Comparison of ENCODE assay signal across 8 mouse cellular contexts in genomic region chr11:72037996-72038395, GRCm38 (mm10). TPM values are rescaled to one million over a fixed set of nuclear protein-coding genes. Genes with fewer than 3 reads are reported as not detected.
A peak's percentile ranks its signal among the peaks of the same experiment; 100 is the strongest.
DNase-seq lines count a peak whose midpoint lies in the region; ATAC-seq lines count a peak whose summit lies in the region.

No protein-coding gene starts in this region.

- no peak for ATAC-seq in CD4-positive, CD25-positive, alpha-beta regulatory T cell, adult 4 months
- no peak for ATAC-seq in neural tube, embryonic 15.5 days (ENCODE audit: low FRiP score)

- no peaks in the 10 kb centered on the region for H3K9me3 ChIP-seq in neural tube, embryonic 15.5 days (replicated peaks)
- no peaks in the 10 kb centered on the region for H3K9me3 ChIP-seq in embryonic facial prominence, embryonic 10.5 days

- no peak overlapping the region for H3K27ac ChIP-seq in neural tube, embryonic 15.5 days (replicated peaks)
- no peak overlapping the region; the same call in 1 of the 2 replicates for H3K27ac ChIP-seq in embryonic facial prominence, embryonic 10.5 days (replicated peaks)

- no peak overlapping the region for H3K4me2 ChIP-seq in neural tube, embryonic 15.5 days

- H3K36me3 ChIP-seq in neural tube, embryonic 15.5 days = no peaks in the 10 kb centered on the region
- H3K36me3 ChIP-seq in embryonic facial prominence, embryonic 10.5 days (replicated peaks) = no peaks in the 10 kb centered on the region

- H3K9ac ChIP-seq in neural tube, embryonic 15.5 days (replicated peaks) = no peak overlapping the region

- no peak overlapping the region for H3K4me3 ChIP-seq in neural tube, embryonic 15.5 days (replicated peaks)
- no peak overlapping the region for H3K4me3 ChIP-seq in embryonic facial prominence, embryonic 10.5 days

- H3K27me3 ChIP-seq in neural tube, embryonic 15.5 days (replicated peaks) = no peaks in the 10 kb centered on the region
- H3K27me3 ChIP-seq in embryonic facial prominence, embryonic 10.5 days (replicated peaks; ENCODE audit: low read depth, poor library complexity, severe bottlenecking) = peaks cover 30% of the 10 kb centered on the region

- peaks cover 43% of the 10 kb centered on the region for H3K4me1 ChIP-seq in neural tube, embryonic 15.5 days
- H3K4me1 ChIP-seq in embryonic facial prominence, embryonic 10.5 days = peaks cover 35% of the 10 kb centered on the region

- peak; percentile 83 for DNase-seq in CD4-positive, CD25-positive, alpha-beta regulatory T cell, adult 2 months (ENCODE audit: low read depth, low spot score)
- peak; percentile 78 for DNase-seq in neural tube, embryonic 10.5 days (ENCODE audit: extremely low spot score, low spot score)
- DNase-seq in embryonic facial prominence, embryonic 10.5 days (ENCODE audit: low spot score) = peak; percentile 81
- peak; percentile 86 for DNase-seq in kidney, postnatal 4 days
- DNase-seq in lung, postnatal 25 days (ENCODE audit: low spot score) = peak; percentile 52
- peak; percentile 21 to 49 for DNase-seq in spleen, postnatal 36 days (ENCODE audit: low spot score in 2 of 2)

- WGBS in neural tube, embryonic 15.5 days = 1% methylated on average over 4 of the region's 4 CpGs
- 1% methylated on average over 4 of the region's 4 CpGs for WGBS in embryonic facial prominence, embryonic 10.5 days

RNA-seq across cellular contexts. Expression of gene Aipl1, which starts 0.7 kb away (rescaled TPM):
- polyA plus RNA-seq in CD4-positive, CD25-positive, alpha-beta regulatory T cell, adult 4 months (2017; shearing (Covaris generic)) = not detected
- polyA plus RNA-seq in neural tube, embryonic 15.5 days (2015; fragmentation: Nextera tagmentation; extraction: Ambion mirVana) = 0.36 and 0.41 TPM in 2 replicates
- polyA plus RNA-seq in embryonic facial prominence, embryonic 10.5 days (2016; fragmentation: Nextera tagmentation; extraction: Ambion mirVana) = 0.36 and 0.52 TPM in 2 replicates

RNA-seq across cellular contexts. Expression of gene Pimreg, which starts 3.8 kb away (rescaled TPM):
- 1 to 10 TPM; 1.8 to 5.1 TPM for polyA plus RNA-seq in CD4-positive, CD25-positive, alpha-beta regulatory T cell, adult 4 months (2017; shearing (Covaris generic))
- polyA plus RNA-seq in neural tube, embryonic 15.5 days (2015; fragmentation: Nextera tagmentation; extraction: Ambion mirVana) = 19.1 and 33.3 TPM in 2 replicates
- 219 and 242 TPM in 2 replicates for polyA plus RNA-seq in embryonic facial prominence, embryonic 10.5 days (2016; fragmentation: Nextera tagmentation; extraction: Ambion mirVana)

Comparison
In these comparisons a context has a peak if more than half of its experiments do, and no peak if none do; other contexts are left out.
1. DNase-seq: peak in every context shown above with its lines; median percentile 86 in kidney, postnatal 4 days; 83 in CD4-positive, CD25-positive, alpha-beta regulatory T cell, adult 2 months; 81 in embryonic facial prominence, embryonic 10.5 days; 78 in neural tube, embryonic 10.5 days; 52 in lung, postnatal 25 days; 35 in spleen, postnatal 36 days.